Mouse (Mus musculus): ENCODE results near the gene Cyth3. TPM values are rescaled to one million over a fixed set of nuclear protein-coding genes. Genes with fewer than 3 reads are reported as not detected.

The Cyth3 gene
- polyA plus RNA-seq, 1 experiment = 12.3 TPM

DNA sequence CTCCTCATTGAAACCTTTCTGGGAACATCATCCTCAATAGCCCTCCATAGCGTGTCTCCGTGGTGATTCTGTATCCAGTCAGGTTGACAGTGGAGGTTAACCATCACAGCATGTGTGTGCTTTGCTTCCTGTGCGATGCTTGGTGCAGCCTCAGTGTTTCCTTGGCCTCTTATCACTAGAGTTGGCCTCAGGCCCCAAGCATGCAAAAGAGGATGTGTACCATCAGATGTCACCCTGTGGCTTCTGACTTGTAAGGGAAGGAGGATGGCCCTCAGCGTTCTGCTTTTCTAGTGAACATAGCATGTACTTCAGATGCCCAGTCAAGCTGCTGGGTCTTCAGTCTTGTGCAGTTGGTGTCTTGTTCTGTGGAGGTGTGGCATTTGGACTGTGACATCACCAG is 76.2 kb downstream of the Cyth3 start:
- H3K27ac ChIP-seq (ENCODE audit: insufficient read depth, low read length) = no peak overlapping the region
- DNase-seq (ENCODE audit: low read depth in 1 of 2, low spot score in 2 of 2) = no peak
- no peak for TF ChIP-seq POLR2A (IDR thresholded peaks at IDR 0.05; ENCODE audit: low read depth, low read length)
- TF ChIP-seq CTCF (IDR thresholded peaks at IDR 0.05; ENCODE audit: extremely low read depth, insufficient read depth, insufficient read length, insufficient replicate concordance) = no peak
- no peaks in the 10 kb centered on the region for H3K27me3 ChIP-seq (ENCODE audit: control insufficient read depth, insufficient read depth, low read length)
- peaks cover 5% of the 10 kb centered on the region; the same call in 1 of the 2 replicates for H3K36me3 ChIP-seq (ENCODE audit: control insufficient read depth, insufficient read depth, low read length)
- no peaks in the 10 kb centered on the region for H3K4me1 ChIP-seq (ENCODE audit: control insufficient read depth, insufficient read depth, insufficient read length)
- WGBS = 53% methylated on average over 4 of the region's 4 CpGs
- H3K4me3 ChIP-seq (ENCODE audit: extremely low read depth, insufficient read depth, insufficient read length) = no peak overlapping the region

DNA sequence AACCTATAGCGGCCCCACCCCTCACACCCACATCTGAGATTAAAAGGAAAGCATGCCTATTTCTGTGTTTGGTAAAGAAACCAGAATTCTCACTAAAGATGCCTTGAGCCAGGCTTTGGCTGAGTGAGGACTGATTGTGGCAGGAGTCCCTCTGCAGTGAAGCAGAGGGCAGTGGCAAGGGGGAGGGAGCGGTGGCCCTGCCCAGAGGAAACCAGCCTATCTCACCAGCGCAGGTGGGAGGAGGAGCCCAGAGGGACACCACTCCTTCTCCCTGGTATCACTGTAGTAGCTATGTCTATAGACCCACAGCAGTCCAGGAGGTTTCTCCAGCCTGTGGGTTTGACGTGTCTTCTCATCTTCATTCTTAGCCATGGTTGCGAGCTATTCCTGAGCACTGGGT is 78.0 kb downstream of the Cyth3 start:
- DNase-seq (ENCODE audit: low read depth in 1 of 2, low spot score in 2 of 2) = no peak
- H3K4me1 ChIP-seq (ENCODE audit: control insufficient read depth, insufficient read depth, insufficient read length) = no peaks in the 10 kb centered on the region
- TF ChIP-seq POLR2A (IDR thresholded peaks at IDR 0.05; ENCODE audit: low read depth, low read length) (no peak), CTCF (IDR thresholded peaks at IDR 0.05; ENCODE audit: extremely low read depth, insufficient read depth, insufficient read length, insufficient replicate concordance) (no peak)
- 81% methylated on average over 5 of the region's 5 CpGs for WGBS
- H3K27me3 ChIP-seq (ENCODE audit: control insufficient read depth, insufficient read depth, low read length) = no peaks in the 10 kb centered on the region
- no peak overlapping the region for H3K4me3 ChIP-seq (ENCODE audit: extremely low read depth, insufficient read depth, insufficient read length)
- H3K36me3 ChIP-seq (ENCODE audit: control insufficient read depth, insufficient read depth, low read length) = peaks cover 5% of the 10 kb centered on the region; the same call in 1 of the 2 replicates
- H3K27ac ChIP-seq (ENCODE audit: insufficient read depth, low read length) = no peak overlapping the region

GRCm38 (mm10) chr5:143701074-143701473 is 78.8 kb downstream of the Cyth3 start:
- no peak for DNase-seq (ENCODE audit: low read depth in 1 of 2, low spot score in 2 of 2)
- 94% methylated on average over 10 of the region's 10 CpGs for WGBS
- TF ChIP-seq CTCF (IDR thresholded peaks at IDR 0.05; ENCODE audit: extremely low read depth, insufficient read depth, insufficient read length, insufficient replicate concordance) = no peak
- Histone ChIP-seq H3K36me3 (ENCODE audit: control insufficient read depth, insufficient read depth, low read length) (peaks cover 5% of the 10 kb centered on the region; the same call in 1 of the 2 replicates), H3K4me3 (ENCODE audit: extremely low read depth, insufficient read depth, insufficient read length) (no peak overlapping the region), H3K27ac (ENCODE audit: insufficient read depth, low read length) (no peak overlapping the region), H3K4me1 (ENCODE audit: control insufficient read depth, insufficient read depth, insufficient read length) (no peaks in the 10 kb centered on the region), H3K27me3 (ENCODE audit: control insufficient read depth, insufficient read depth, low read length) (no peaks in the 10 kb centered on the region)

DNA sequence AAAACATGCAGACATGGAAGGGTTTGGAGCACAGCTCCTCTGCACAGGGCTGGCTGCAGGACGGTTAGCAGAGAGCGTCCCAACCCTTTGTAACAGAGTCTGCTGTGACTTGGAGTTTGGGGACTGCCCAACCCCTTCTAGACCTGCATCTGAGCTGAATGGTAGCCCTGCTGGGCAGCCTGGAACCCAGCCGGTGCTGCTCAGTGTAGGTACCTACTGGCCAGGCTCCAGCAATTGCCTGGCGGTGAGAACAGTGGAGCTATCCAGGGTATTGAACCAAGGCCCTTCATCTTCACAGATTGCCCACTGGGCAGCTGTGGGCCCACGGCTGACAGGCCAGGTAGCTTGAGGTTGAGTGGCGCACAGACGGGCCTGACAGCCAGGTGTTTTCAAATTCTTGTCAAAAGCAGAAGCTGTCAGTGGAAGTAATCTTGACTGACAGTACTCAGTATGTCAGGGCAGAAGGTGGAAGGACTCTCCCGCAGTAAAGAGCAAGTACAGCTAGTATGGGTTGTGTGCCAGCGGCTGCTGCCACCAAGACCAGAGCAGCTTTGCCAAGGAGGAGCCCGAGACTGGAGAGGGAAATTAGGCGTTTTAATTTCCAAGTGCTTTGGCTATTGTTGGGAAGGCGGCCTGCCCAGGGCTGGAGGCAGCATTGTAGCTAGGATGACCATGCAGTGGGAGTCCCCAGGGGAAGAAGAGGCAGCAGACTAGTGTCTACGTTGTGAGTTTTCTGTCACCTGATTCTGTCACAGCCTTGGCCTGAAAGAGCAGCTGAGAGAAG is 82.8 kb downstream of the Cyth3 start:
- Histone ChIP-seq H3K4me1 (ENCODE audit: control insufficient read depth, insufficient read depth, insufficient read length) (no peaks in the 10 kb centered on the region), H3K27me3 (ENCODE audit: control insufficient read depth, insufficient read depth, low read length) (no peaks in the 10 kb centered on the region), H3K27ac (ENCODE audit: insufficient read depth, low read length) (no peak overlapping the region), H3K4me3 (ENCODE audit: extremely low read depth, insufficient read depth, insufficient read length) (no peak overlapping the region), H3K36me3 (ENCODE audit: control insufficient read depth, insufficient read depth, low read length) (peaks cover 11% of the 10 kb centered on the region)
- WGBS = 88% methylated on average over 13 of the region's 13 CpGs
- no peak for TF ChIP-seq CTCF (IDR thresholded peaks at IDR 0.05; ENCODE audit: extremely low read depth, insufficient read depth, insufficient read length, insufficient replicate concordance)
- TF ChIP-seq POLR2A (IDR thresholded peaks at IDR 0.05; ENCODE audit: low read depth, low read length) = no peak
- DNase-seq (ENCODE audit: low read depth in 1 of 2, low spot score in 2 of 2) = no peak

DNA sequence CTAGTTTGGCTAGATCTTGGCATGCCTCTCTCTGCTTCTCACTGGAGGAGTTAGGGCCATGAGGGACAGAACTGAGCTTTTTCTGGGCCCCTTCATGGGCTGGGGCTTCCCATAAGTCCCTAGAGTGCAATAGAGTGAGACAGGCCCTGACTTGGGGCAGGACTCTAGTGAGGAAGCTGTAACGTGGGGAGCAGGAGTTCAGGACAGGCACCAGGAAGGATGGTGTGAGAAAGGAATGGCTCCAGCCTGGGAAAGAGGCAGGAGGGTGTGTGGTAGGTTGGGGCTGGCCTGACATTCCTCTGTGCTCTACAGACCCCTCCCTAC is 83.4 kb downstream of the Cyth3 start:
- peaks cover 11% of the 10 kb centered on the region for H3K36me3 ChIP-seq (ENCODE audit: control insufficient read depth, insufficient read depth, low read length)

DNA sequence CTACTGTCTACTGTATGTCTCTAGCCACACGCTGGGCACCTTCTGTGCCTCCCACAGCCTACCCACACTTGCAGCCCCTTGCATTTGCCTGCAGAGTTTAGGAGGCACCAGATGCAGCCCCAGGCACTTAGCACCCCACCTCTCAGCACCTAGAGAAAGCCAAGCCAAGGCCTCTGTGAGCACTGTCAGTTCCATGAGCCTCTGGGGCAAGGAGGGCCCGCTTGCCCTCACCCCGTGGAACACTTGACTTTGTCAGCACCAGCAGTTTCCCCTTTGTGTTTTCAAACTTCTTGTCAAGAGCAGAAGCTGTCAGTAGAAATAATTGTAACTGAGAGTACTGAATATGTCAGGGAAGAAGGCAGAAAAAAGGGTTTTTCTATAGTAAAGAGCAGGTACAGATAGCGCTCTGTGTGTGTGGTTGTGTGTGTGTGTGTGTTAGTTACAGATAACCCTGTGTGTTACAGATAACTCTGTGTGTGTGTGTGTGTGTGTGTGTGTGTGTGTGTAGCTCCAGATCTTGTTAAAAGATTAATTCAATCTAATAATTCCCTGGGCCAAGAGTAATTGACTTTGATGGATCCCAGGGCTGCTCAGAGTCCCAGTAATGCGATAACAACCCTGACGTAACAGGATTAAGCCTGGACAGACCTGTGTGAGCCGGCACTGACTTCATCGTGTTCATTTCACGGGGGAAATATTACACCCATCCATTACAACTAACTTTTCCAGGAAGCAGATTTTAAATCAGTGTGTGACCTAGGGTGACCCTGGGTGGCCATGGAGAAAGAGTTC is 84.0 kb downstream of the Cyth3 start:
- no peak for DNase-seq (ENCODE audit: low read depth in 1 of 2, low spot score in 2 of 2)
- H3K36me3 ChIP-seq (ENCODE audit: control insufficient read depth, insufficient read depth, low read length) = peaks cover 13% of the 10 kb centered on the region
- WGBS = 78% methylated on average over 9 of the region's 9 CpGs
- no peak for TF ChIP-seq POLR2A (IDR thresholded peaks at IDR 0.05; ENCODE audit: low read depth, low read length)
- TF ChIP-seq CTCF (IDR thresholded peaks at IDR 0.05; ENCODE audit: extremely low read depth, insufficient read depth, insufficient read length, insufficient replicate concordance) = no peak
- no peaks in the 10 kb centered on the region for H3K4me1 ChIP-seq (ENCODE audit: control insufficient read depth, insufficient read depth, insufficient read length)
- no peak overlapping the region for H3K4me3 ChIP-seq (ENCODE audit: extremely low read depth, insufficient read depth, insufficient read length)
- H3K27me3 ChIP-seq (ENCODE audit: control insufficient read depth, insufficient read depth, low read length) = no peaks in the 10 kb centered on the region
- H3K27ac ChIP-seq (ENCODE audit: insufficient read depth, low read length) = no peak overlapping the region

More for the DNA sequence above, 83.4 kb downstream of the Cyth3 start:
- DNase-seq (ENCODE audit: low read depth in 1 of 2, low spot score in 2 of 2) = no peak
- 71% methylated on average over 1 of the region's 1 CpGs for WGBS
- H3K27ac ChIP-seq (ENCODE audit: insufficient read depth, low read length) = no peak overlapping the region
- no peak overlapping the region for H3K4me3 ChIP-seq (ENCODE audit: extremely low read depth, insufficient read depth, insufficient read length)
- no peaks in the 10 kb centered on the region for H3K27me3 ChIP-seq (ENCODE audit: control insufficient read depth, insufficient read depth, low read length)
- H3K4me1 ChIP-seq (ENCODE audit: control insufficient read depth, insufficient read depth, insufficient read length) = no peaks in the 10 kb centered on the region
- no peak for TF ChIP-seq POLR2A (IDR thresholded peaks at IDR 0.05; ENCODE audit: low read depth, low read length)
- TF ChIP-seq CTCF (IDR thresholded peaks at IDR 0.05; ENCODE audit: extremely low read depth, insufficient read depth, insufficient read length, insufficient replicate concordance) = no peak

GRCm38 (mm10) chr5:143706822-143707200 is 84.6 kb downstream of the Cyth3 start:
- 89% methylated on average over 7 of the region's 7 CpGs for WGBS
- Histone ChIP-seq H3K36me3 (ENCODE audit: control insufficient read depth, insufficient read depth, low read length) (peaks cover 14% of the 10 kb centered on the region), H3K4me3 (ENCODE audit: extremely low read depth, insufficient read depth, insufficient read length) (no peak overlapping the region), H3K27ac (ENCODE audit: insufficient read depth, low read length) (no peak overlapping the region), H3K27me3 (ENCODE audit: control insufficient read depth, insufficient read depth, low read length) (no peaks in the 10 kb centered on the region), H3K4me1 (ENCODE audit: control insufficient read depth, insufficient read depth, insufficient read length) (no peaks in the 10 kb centered on the region)
- no peak for TF ChIP-seq CTCF (IDR thresholded peaks at IDR 0.05; ENCODE audit: extremely low read depth, insufficient read depth, insufficient read length, insufficient replicate concordance)
- TF ChIP-seq POLR2A (IDR thresholded peaks at IDR 0.05; ENCODE audit: low read depth, low read length) = no peak
- DNase-seq (ENCODE audit: low read depth in 1 of 2, low spot score in 2 of 2) = no peak

Measured in spleen, adult 2 months (tissue).